8 mouse cellular contexts compared by ENCODE assay signal in the genomic region with DNA sequence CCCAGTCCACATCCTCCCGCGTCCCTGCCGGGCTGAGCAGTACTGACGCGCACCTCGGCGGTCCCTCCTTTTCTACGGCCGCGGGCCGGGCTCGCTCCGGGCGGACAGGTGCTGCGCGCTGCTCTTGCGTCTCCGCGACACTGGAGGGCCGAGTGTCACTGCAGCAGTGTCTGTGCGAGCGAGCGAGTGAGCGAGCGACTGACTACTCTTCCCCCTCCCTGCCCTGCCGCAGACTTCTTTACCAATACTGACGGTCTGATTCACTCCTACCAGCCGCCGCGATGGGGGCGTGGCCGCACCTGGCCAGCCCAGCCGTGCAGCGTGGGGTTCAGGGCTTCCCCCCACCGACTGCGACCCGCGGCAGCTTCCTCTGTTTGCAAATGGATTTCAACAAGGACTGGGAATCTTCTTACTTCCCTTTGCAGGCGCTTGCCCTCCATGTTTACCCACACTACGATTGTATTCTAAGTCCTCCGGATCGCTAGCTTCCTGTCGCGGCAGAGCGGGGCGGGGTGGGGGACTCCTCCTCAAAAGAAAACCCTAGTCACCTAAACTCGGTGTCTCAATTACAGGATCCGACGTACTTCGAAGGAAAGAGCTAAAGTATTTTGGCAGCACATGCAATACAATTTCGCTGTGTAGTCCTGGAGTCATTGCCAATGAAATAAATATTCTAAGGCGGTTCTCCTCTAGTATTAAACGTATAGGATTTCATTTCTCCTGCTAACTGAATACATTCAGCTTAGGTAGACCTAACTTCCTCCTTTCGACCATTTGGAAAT.
DNase-seq lines count a peak whose midpoint lies in the region; ATAC-seq and TF ChIP-seq lines count a peak whose summit lies in the region.

No protein-coding gene starts in this region.

- no peaks in the 10 kb centered on the region for H3K9me3 ChIP-seq in hindbrain, embryonic 12.5 days (replicated peaks)

- POLR2A ChIA-PET in Patski (lab: Charles Lee) = no interaction called here

- H3K4me3 ChIP-seq in hindbrain, embryonic 12.5 days = peak overlapping the region; percentile 63

- ATAC-seq in Patski = peak; percentile 79
- ATAC-seq in hindbrain, embryonic 12.5 days (ENCODE audit: low FRiP score) = peak; percentile 85
- ATAC-seq in megakaryocyte, adult 5-6 weeks (ENCODE audit: poor library complexity, severe bottlenecking) = peak; percentile 89

- peaks cover 2% of the 10 kb centered on the region for H3K27me3 ChIP-seq in Patski
- peaks cover 37% of the 10 kb centered on the region for H3K27me3 ChIP-seq in hindbrain, embryonic 12.5 days

- peak overlapping the region; percentile 95 for H3K4me2 ChIP-seq in hindbrain, embryonic 12.5 days (replicated peaks)

- H3K9ac ChIP-seq in hindbrain, embryonic 12.5 days = peak overlapping the region; percentile 55

- H3K4me1 ChIP-seq in hindbrain, embryonic 12.5 days = peaks cover 15% of the 10 kb centered on the region

- in situ Hi-C loops in Patski (cut with MboI; ENCODE audit: low pct_unique_long_range_greater_than_20kb) = loop anchor here (5.0 to 25.0 kb wide), 3 partner anchors 166 to 544 kb away; no protein-coding TSS in a partner anchor

- no peak overlapping the region for H3K27ac ChIP-seq in hindbrain, embryonic 12.5 days

- CTCF ChIA-PET in Patski (lab: Charles Lee) = interaction anchor here (1.5 kb wide), 1 partner anchor 32 kb away, joined by 3 read pairs; no protein-coding TSS in a partner anchor

- H3K36me3 ChIP-seq in hindbrain, embryonic 12.5 days = no peaks in the 10 kb centered on the region

- under 1% methylated on average over 54 of the region's 54 CpGs for WGBS in hindbrain, embryonic 12.5 days

- no peak for DNase-seq in Patski (ENCODE audit: low read depth, low spot score)
- DNase-seq in cerebellum, adult 9-11 months = peak; percentile 28
- peak; percentile 26 to 46 for DNase-seq in frontal cortex, postnatal 10 days (ENCODE audit: low spot score in 2 of 2)
- DNase-seq in layer of hippocampus, postnatal 36 days = peak; percentile 37 to 49
- DNase-seq in right cerebral cortex, adult 18-20 months = peak; percentile 27
- DNase-seq in urinary bladder, postnatal 25 days (ENCODE audit: low spot score) = peak; percentile 53

- peak; percentile 73 for TF ChIP-seq CTCF in Patski (IDR thresholded peaks at IDR 0.05)
